Mouse (Mus musculus): ENCODE measurements around the gene Fdxacb1. TPM values are rescaled to one million over a fixed set of nuclear protein-coding genes. Genes with fewer than 3 reads are reported as not detected.

Fdxacb1 gene
- 1 to 10 TPM; 5.5 to 6.6 TPM for total RNA-seq (2021)

GRCm38 (mm10) chr9:50768107-50769002, at the start of gene Fdxacb1:
Gene Fdxacb1, plus strand, starts transcription at chr9:50768236.
- intact Hi-C loops (cut with DNase I) = loop anchor here (5.0 kb wide), 1 partner anchor 71 kb away; no protein-coding TSS in a partner anchor
- peak; percentile 98 to 99 for DNase-seq (ENCODE audit: extremely low spot score in 1 of 2, low spot score in 2 of 2)

GRCm38 (mm10) chr9:50718878-50719277, 49.2 kb upstream of the Fdxacb1 start:
- no peak for DNase-seq (ENCODE audit: extremely low spot score in 1 of 2, low spot score in 2 of 2)
- intact Hi-C loops (cut with DNase I) = no loop called here

GRCm38 (mm10) chr9:50721061-50721460, 47.0 kb upstream of the Fdxacb1 start:
- peak in 1 of 2 experiments; percentile 83 for DNase-seq (ENCODE audit: extremely low spot score in 1 of 2, low spot score in 2 of 2)
- intact Hi-C loops (cut with DNase I) = no loop called here

GRCm38 (mm10) chr9:50722451-50722911, 45.6 kb upstream of the Fdxacb1 start:
- DNase-seq (ENCODE audit: extremely low spot score in 1 of 2, low spot score in 2 of 2) = peak in 1 of 2 experiments; percentile 42
- intact Hi-C loops (cut with DNase I) = no loop called here

GRCm38 (mm10) chr9:50723406-50723805, 44.6 kb upstream of the Fdxacb1 start:
- peak; percentile 71 to 83 for DNase-seq (ENCODE audit: extremely low spot score in 1 of 2, low spot score in 2 of 2)
- intact Hi-C loops (cut with DNase I) = no loop called here

- intact Hi-C loops (cut with DNase I) = no loop called here
- DNase-seq (ENCODE audit: extremely low spot score in 1 of 2, low spot score in 2 of 2) = no peak
Observed at GRCm38 (mm10) chr9:50724147-50724546, 43.9 kb upstream of the Fdxacb1 start.

GRCm38 (mm10) chr9:50724661-50725330, 43.2 kb upstream of the Fdxacb1 start:
- DNase-seq (ENCODE audit: extremely low spot score in 1 of 2, low spot score in 2 of 2) = no peak
- intact Hi-C loops (cut with DNase I) = no loop called here

- DNase-seq (ENCODE audit: extremely low spot score in 1 of 2, low spot score in 2 of 2) = no peak
- intact Hi-C loops (cut with DNase I) = no loop called here
Observed at GRCm38 (mm10) chr9:50725921-50726590, 42.0 kb upstream of the Fdxacb1 start.

- peak in 1 of 2 experiments; percentile 60 for DNase-seq (ENCODE audit: extremely low spot score in 1 of 2, low spot score in 2 of 2)
- intact Hi-C loops (cut with DNase I) = no loop called here
Observed at GRCm38 (mm10) chr9:50727171-50727924, 40.7 kb upstream of the Fdxacb1 start.

- intact Hi-C loops (cut with DNase I) = no loop called here
Observed at GRCm38 (mm10) chr9:50727925-50728651, 39.9 kb upstream of the Fdxacb1 start.

GRCm38 (mm10) chr9:50729600-50729999, 38.4 kb upstream of the Fdxacb1 start:
- intact Hi-C loops (cut with DNase I) = no loop called here
- no peak for DNase-seq (ENCODE audit: extremely low spot score in 1 of 2, low spot score in 2 of 2)

More at GRCm38 (mm10) chr9:50727925-50728651, 39.9 kb upstream of the Fdxacb1 start:
- peak; percentile 90 to 91 for DNase-seq (ENCODE audit: extremely low spot score in 1 of 2, low spot score in 2 of 2)

GRCm38 (mm10) chr9:50732560-50732959, 35.5 kb upstream of the Fdxacb1 start:
- intact Hi-C loops (cut with DNase I) = no loop called here
- DNase-seq (ENCODE audit: extremely low spot score in 1 of 2, low spot score in 2 of 2) = no peak

GRCm38 (mm10) chr9:50734989-50735388, 33.0 kb upstream of the Fdxacb1 start:
- DNase-seq (ENCODE audit: extremely low spot score in 1 of 2, low spot score in 2 of 2) = peak in 1 of 2 experiments; percentile 45
- intact Hi-C loops (cut with DNase I) = loop anchor here (5.0 kb wide), 1 partner anchor 38 kb away; no protein-coding TSS in a partner anchor

- DNase-seq (ENCODE audit: extremely low spot score in 1 of 2, low spot score in 2 of 2) = peak; percentile 87 to 94
Observed at GRCm38 (mm10) chr9:50738914-50739870, 28.8 kb upstream of the Fdxacb1 start, which contains the start of gene Dixdc1. Gene Dixdc1, minus strand, starts transcription at chr9:50739517.

GRCm38 (mm10) chr9:50740867-50741784, 26.9 kb upstream of the Fdxacb1 start:
- intact Hi-C loops (cut with DNase I) = no loop called here

More at GRCm38 (mm10) chr9:50738914-50739870, 28.8 kb upstream of the Fdxacb1 start, which contains the start of gene Dixdc1:
- intact Hi-C loops (cut with DNase I) = loop anchor here (5.0 kb wide), 1 partner anchor 42 kb away; no protein-coding TSS in a partner anchor

More at GRCm38 (mm10) chr9:50740867-50741784, 26.9 kb upstream of the Fdxacb1 start:
- no peak for DNase-seq (ENCODE audit: extremely low spot score in 1 of 2, low spot score in 2 of 2)

Data from left cerebral cortex, postnatal 10 days (tissue).